In the genomic region with DNA sequence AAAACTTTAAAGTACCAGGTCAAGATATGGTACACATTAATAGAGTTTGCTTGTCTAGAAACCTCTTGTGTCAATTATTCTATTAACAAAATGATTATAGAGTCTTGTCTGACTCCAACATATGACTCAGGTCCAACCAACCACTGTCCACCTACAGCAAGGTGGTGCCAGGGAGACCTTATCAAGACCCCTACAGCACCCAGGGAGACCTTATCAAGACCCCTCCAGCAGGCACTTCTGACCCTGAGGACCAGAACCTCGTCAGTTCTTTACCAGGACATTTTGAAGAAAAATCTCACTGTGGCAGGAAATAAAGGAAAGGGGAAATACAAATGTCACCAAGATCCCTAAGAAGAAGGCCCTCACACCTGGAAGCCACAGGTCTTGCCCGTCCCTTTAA, we compare ENCODE assay signal across 29 mouse cellular contexts. TPM values are rescaled to one million over a fixed set of nuclear protein-coding genes. Genes with fewer than 3 reads are reported as not detected.
DNase-seq lines count a peak whose midpoint lies in the region; ATAC-seq lines count a peak whose summit lies in the region.
"Had no signal": no experiment of that assay in that cellular context is flagged by ENCODE, and none has a peak within 500 bp of the region (broad histone marks: within the 10 kb centered on the region; RNA-seq: fewer than 3 reads in every experiment).

No protein-coding gene starts in this region.

- no peak overlapping the region for H3K27ac ChIP-seq in heart, embryonic 12.5 days (ENCODE audit: poor library complexity, severe bottlenecking)
- H3K27ac ChIP-seq in liver, embryonic 12.5 days: peak overlapping the region; percentile 84
- H3K27ac ChIP-seq: embryonic facial prominence, embryonic 13.5 days; forebrain, embryonic 10.5 days; heart, adult 2 months; hindbrain, embryonic 15.5 days; intestine, embryonic 15.5 days; layer of hippocampus, adult 2 months; limb, embryonic 15.5 days; midbrain, embryonic 12.5 days; neural tube, embryonic 15.5 days had no signal

- H3K9ac ChIP-seq in heart, embryonic 12.5 days: no peak overlapping the region
- peak overlapping the region; percentile 39; the same call in 1 of the 2 replicates for H3K9ac ChIP-seq in liver, embryonic 12.5 days
- H3K9ac ChIP-seq: embryonic facial prominence, embryonic 13.5 days; heart, embryonic 15.5 days; hindbrain, embryonic 15.5 days; intestine, embryonic 15.5 days; limb, embryonic 15.5 days; midbrain, embryonic 12.5 days; neural tube, embryonic 15.5 days had no signal

- H3K27me3 ChIP-seq in heart, embryonic 12.5 days (replicated peaks): no peaks in the 10 kb centered on the region
- H3K27me3 ChIP-seq in erythroblast, embryonic 14.5 days (ENCODE audit: control insufficient read depth): no peaks in the 10 kb centered on the region
- H3K27me3 ChIP-seq in liver, embryonic 12.5 days (replicated peaks): no peaks in the 10 kb centered on the region
- H3K27me3 ChIP-seq: embryonic facial prominence, embryonic 13.5 days; heart, embryonic 15.5 days; hindbrain, embryonic 15.5 days; intestine, embryonic 15.5 days; limb, embryonic 15.5 days; midbrain, embryonic 12.5 days; neural tube, embryonic 15.5 days had no signal

- H3K36me3 ChIP-seq in heart, embryonic 12.5 days: no peaks in the 10 kb centered on the region
- peaks cover 3% of the 10 kb centered on the region for H3K36me3 ChIP-seq in erythroblast, embryonic 14.5 days (ENCODE audit: control insufficient read depth)
- H3K36me3 ChIP-seq in liver, embryonic 12.5 days: no peaks in the 10 kb centered on the region
- H3K36me3 ChIP-seq: embryonic facial prominence, embryonic 13.5 days; forebrain, embryonic 10.5 days; heart, embryonic 15.5 days; hindbrain, embryonic 15.5 days; intestine, embryonic 15.5 days; limb, embryonic 15.5 days; midbrain, embryonic 12.5 days; neural tube, embryonic 15.5 days had no signal

- peak; percentile 69 for DNase-seq in heart, adult 11 months
- DNase-seq in cerebellum, postnatal 14 days: no peak
- no peak for DNase-seq in lung, postnatal 25 days (ENCODE audit: low spot score)
- no peak for DNase-seq in adrenal gland, adult 18-20 months (ENCODE audit: low spot score in 2 of 2)
- DNase-seq: adrenal gland, postnatal 36 days; cerebellum, adult 11 months; cerebellum, postnatal 36 days; embryo, embryonic 11 days; gastrocnemius, postnatal 14 days; heart, adult 2 months; heart, postnatal 4 days; kidney, adult 9 months; kidney, postnatal 14 days; thymus, postnatal 14 days had no signal

- WGBS in heart, embryonic 12.5 days: 48% methylated on average over 2 of the region's 2 CpGs
- WGBS in liver, embryonic 12.5 days (ENCODE audit: insufficient replicate concordance): 20% methylated on average over 2 of the region's 2 CpGs

- ATAC-seq in heart, embryonic 12.5 days (ENCODE audit: insufficient number of reproducible peaks, low FRiP score): no peak
- peak; percentile 93 for ATAC-seq in liver, embryonic 12.5 days
- peak; percentile 59 for ATAC-seq in megakaryocyte progenitor cell, adult 5-6 weeks (replicated peaks; ENCODE audit: poor library complexity)
- ATAC-seq: forebrain, embryonic 16.5 days; intestine, embryonic 15.5 days; lung, postnatal 0 days had no signal

- H3K4me2 ChIP-seq in heart, embryonic 12.5 days: no peak overlapping the region
- H3K4me2 ChIP-seq in liver, embryonic 12.5 days: peak overlapping the region; percentile 61
- H3K4me2 ChIP-seq: embryonic facial prominence, embryonic 13.5 days; heart, embryonic 15.5 days; hindbrain, embryonic 15.5 days; intestine, embryonic 15.5 days; limb, embryonic 15.5 days; midbrain, embryonic 12.5 days; neural tube, embryonic 15.5 days had no signal

- no peak overlapping the region for H3K4me3 ChIP-seq in heart, embryonic 12.5 days
- H3K4me3 ChIP-seq in erythroblast, embryonic 14.5 days (replicated peaks): peak overlapping the region; percentile 41
- H3K4me3 ChIP-seq in liver, embryonic 12.5 days: peak overlapping the region; percentile 27; the same call in 1 of the 2 replicates
- H3K4me3 ChIP-seq: embryonic facial prominence, embryonic 13.5 days; forebrain, embryonic 10.5 days; heart, adult 2 months; heart, embryonic 15.5 days; hindbrain, embryonic 15.5 days; intestine, embryonic 15.5 days; layer of hippocampus, adult 2 months; limb, embryonic 15.5 days; midbrain, embryonic 12.5 days; neural tube, embryonic 15.5 days had no signal

- peaks cover 42% of the 10 kb centered on the region for H3K4me1 ChIP-seq in heart, embryonic 12.5 days (replicated peaks)
- H3K4me1 ChIP-seq in erythroblast, embryonic 14.5 days (ENCODE audit: control insufficient read depth): peaks cover 71% of the 10 kb centered on the region
- H3K4me1 ChIP-seq in liver, embryonic 12.5 days: peaks cover 74% of the 10 kb centered on the region
- H3K4me1 ChIP-seq: forebrain, embryonic 10.5 days; hindbrain, embryonic 15.5 days had no signal

- H3K9me3 ChIP-seq in heart, embryonic 12.5 days (replicated peaks): no peaks in the 10 kb centered on the region
- no peaks in the 10 kb centered on the region for H3K9me3 ChIP-seq in erythroblast, embryonic 14.5 days (ENCODE audit: control insufficient read depth, low read length)
- H3K9me3 ChIP-seq in liver, embryonic 12.5 days (replicated peaks): no peaks in the 10 kb centered on the region
- H3K9me3 ChIP-seq: embryonic facial prominence, embryonic 13.5 days; forebrain, embryonic 10.5 days; heart, embryonic 15.5 days; hindbrain, embryonic 15.5 days; intestine, embryonic 15.5 days; limb, embryonic 15.5 days; midbrain, embryonic 12.5 days; neural tube, embryonic 15.5 days had no signal

RNA-seq across cellular contexts. Expression of a gene that starts 18.5 kb away (rescaled TPM):
- 69.1 and 77.0 TPM in 2 replicates for polyA plus RNA-seq in heart, embryonic 12.5 days (2016; fragmentation: Nextera tagmentation; extraction: Ambion mirVana)
- 7.1 and 8.9 TPM in 2 replicates for polyA plus RNA-seq in erythroblast, embryonic 14.5 days (2012)
- 59.7 and 61.2 TPM in 2 replicates for polyA plus RNA-seq in liver, embryonic 12.5 days (2016; fragmentation: Nextera tagmentation; extraction: Ambion mirVana)
- 60.2 and 69.1 TPM in 2 replicates for total RNA-seq in megakaryocyte progenitor cell, adult 5-6 weeks (2015)
- total RNA-seq in megakaryocyte progenitor cell, adult 5-6 weeks (2017): 56.6 and 62.6 TPM in 2 replicates
- total RNA-seq in adrenal gland, adult 18-20 months (2021): 100 to 1,000 TPM; 111 to 141 TPM
